Mouse (Mus musculus): ENCODE data around the gene Gm813. TPM values are rescaled to one million over a fixed set of nuclear protein-coding genes. Genes with fewer than 3 reads are reported as not detected.

Gm813 gene
- polyA plus RNA-seq, 1 experiment from 2014 or later = not detected

DNA sequence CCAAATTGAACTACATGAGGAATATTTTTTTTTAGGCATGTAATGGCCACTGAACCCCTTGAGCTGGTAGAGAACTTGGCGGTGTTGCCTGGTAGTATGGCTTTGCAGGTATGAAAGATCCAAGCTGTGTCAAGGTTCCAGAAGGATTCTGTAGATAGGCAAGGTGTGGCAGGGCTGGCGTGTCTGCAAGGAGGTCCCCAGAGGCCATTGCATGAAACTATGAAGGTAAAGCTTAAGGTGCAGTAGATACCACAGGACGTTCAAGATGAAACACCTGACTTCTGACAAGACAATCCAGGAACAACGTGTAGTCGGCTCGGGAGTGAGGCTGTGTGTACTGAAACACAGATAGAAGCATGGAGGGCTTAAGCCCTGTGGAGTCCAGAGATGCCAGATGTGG is 41.9 kb upstream of the Gm813 start:
- TF ChIP-seq CTCF (IDR thresholded peaks at IDR 0.05; ENCODE audit: low read depth) (no peak), EP300 (optimal IDR thresholded peaks at IDR 0.05) (no peak)
- no peaks in the 10 kb centered on the region for H3K9me3 ChIP-seq (ENCODE audit: control insufficient read depth, low read length)
- ATAC-seq (ENCODE audit: low FRiP score, low TSS enrichment) (no peak), DNase-seq (ENCODE audit: low spot score) (no peak)
- no peaks in the 10 kb centered on the region for H3K27me3 ChIP-seq (ENCODE audit: control insufficient read depth, insufficient read depth, low read length)
- H3K4me2 ChIP-seq (replicated peaks; ENCODE audit: low read depth) = no peak overlapping the region
- no peak overlapping the region for H3K9ac ChIP-seq (ENCODE audit: low read length)
- WGBS = 85% methylated on average over 6 of the region's 6 CpGs
- H3K4me1 ChIP-seq (replicated peaks; ENCODE audit: control insufficient read depth, insufficient read depth) = no peaks in the 10 kb centered on the region
- H3K36me3 ChIP-seq (ENCODE audit: control insufficient read depth, insufficient read depth, low read length) = no peaks in the 10 kb centered on the region
- H3K27ac ChIP-seq (replicated peaks) = no peak overlapping the region
- H3K4me3 ChIP-seq (ENCODE audit: low read depth, low read length) = no peak overlapping the region

- TF ChIP-seq EP300 (optimal IDR thresholded peaks at IDR 0.05) (no peak), CTCF (IDR thresholded peaks at IDR 0.05; ENCODE audit: low read depth) (no peak)
- H3K27me3 ChIP-seq (ENCODE audit: control insufficient read depth, insufficient read depth, low read length) = no peaks in the 10 kb centered on the region
- H3K9ac ChIP-seq (ENCODE audit: low read length) = no peak overlapping the region
- no peak for DNase-seq (ENCODE audit: low spot score)
- H3K4me1 ChIP-seq (replicated peaks; ENCODE audit: control insufficient read depth, insufficient read depth) = no peaks in the 10 kb centered on the region
- no peaks in the 10 kb centered on the region for H3K36me3 ChIP-seq (ENCODE audit: control insufficient read depth, insufficient read depth, low read length)
- no peak overlapping the region for H3K4me3 ChIP-seq (ENCODE audit: low read depth, low read length)
- no peak overlapping the region for H3K4me2 ChIP-seq (replicated peaks; ENCODE audit: low read depth)
- ATAC-seq (ENCODE audit: low FRiP score, low TSS enrichment) = no peak
- WGBS = 87% methylated on average over 4 of the region's 4 CpGs
- H3K27ac ChIP-seq (replicated peaks) = no peak overlapping the region
- H3K9me3 ChIP-seq (ENCODE audit: control insufficient read depth, low read length) = no peaks in the 10 kb centered on the region
Observed at GRCm38 (mm10) chr16:58656526-58656925, 39.7 kb upstream of the Gm813 start.

DNA sequence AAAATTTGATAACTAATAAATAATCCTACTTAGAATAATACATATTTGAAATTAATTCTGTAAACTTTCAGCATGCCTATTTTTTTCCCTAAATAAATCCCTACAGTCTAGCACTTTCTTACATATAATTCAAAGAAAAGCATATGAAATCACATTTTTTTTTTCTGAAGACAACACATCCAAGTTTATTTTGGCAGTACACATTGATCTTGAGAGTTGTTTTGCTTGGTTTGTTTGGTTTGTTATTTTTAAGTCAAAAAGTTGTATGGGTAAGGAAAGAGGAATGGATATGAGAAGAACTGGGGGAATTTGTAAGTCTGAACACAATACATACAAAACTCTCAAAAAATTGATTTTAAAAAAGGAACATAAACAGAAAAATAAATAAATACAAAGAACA is 39.0 kb upstream of the Gm813 start:
- Histone ChIP-seq H3K9ac (ENCODE audit: low read length) (no peak overlapping the region), H3K27ac (replicated peaks) (no peak overlapping the region), H3K4me1 (replicated peaks; ENCODE audit: control insufficient read depth, insufficient read depth) (no peaks in the 10 kb centered on the region), H3K4me3 (ENCODE audit: low read depth, low read length) (no peak overlapping the region), H3K9me3 (ENCODE audit: control insufficient read depth, low read length) (no peaks in the 10 kb centered on the region), H3K36me3 (ENCODE audit: control insufficient read depth, insufficient read depth, low read length) (no peaks in the 10 kb centered on the region), H3K27me3 (ENCODE audit: control insufficient read depth, insufficient read depth, low read length) (no peaks in the 10 kb centered on the region), H3K4me2 (replicated peaks; ENCODE audit: low read depth) (no peak overlapping the region)
- DNase-seq (ENCODE audit: low spot score) (no peak), ATAC-seq (ENCODE audit: low FRiP score, low TSS enrichment) (no peak)
- TF ChIP-seq CTCF (IDR thresholded peaks at IDR 0.05; ENCODE audit: low read depth) (no peak), EP300 (optimal IDR thresholded peaks at IDR 0.05) (no peak)

GRCm38 (mm10) chr16:58649979-58650378 is 33.2 kb upstream of the Gm813 start:
- WGBS = 94% methylated on average over 10 of the region's 10 CpGs
- H3K27ac ChIP-seq (replicated peaks) = no peak overlapping the region
- no peaks in the 10 kb centered on the region for H3K36me3 ChIP-seq (ENCODE audit: control insufficient read depth, insufficient read depth, low read length)
- H3K9ac ChIP-seq (ENCODE audit: low read length) = no peak overlapping the region
- no peak overlapping the region for H3K4me3 ChIP-seq (ENCODE audit: low read depth, low read length)
- no peak for TF ChIP-seq EP300 (optimal IDR thresholded peaks at IDR 0.05)
- no peak for TF ChIP-seq CTCF (IDR thresholded peaks at IDR 0.05; ENCODE audit: low read depth)
- no peaks in the 10 kb centered on the region for H3K27me3 ChIP-seq (ENCODE audit: control insufficient read depth, insufficient read depth, low read length)
- no peaks in the 10 kb centered on the region for H3K4me1 ChIP-seq (replicated peaks; ENCODE audit: control insufficient read depth, insufficient read depth)
- ATAC-seq (ENCODE audit: low FRiP score, low TSS enrichment) = no peak
- DNase-seq (ENCODE audit: low spot score) = no peak
- H3K4me2 ChIP-seq (replicated peaks; ENCODE audit: low read depth) = no peak overlapping the region
- no peaks in the 10 kb centered on the region for H3K9me3 ChIP-seq (ENCODE audit: control insufficient read depth, low read length)

- ATAC-seq (ENCODE audit: low FRiP score, low TSS enrichment) (no peak), DNase-seq (ENCODE audit: low spot score) (no peak)
- TF ChIP-seq EP300 (optimal IDR thresholded peaks at IDR 0.05) = no peak
- no peak for TF ChIP-seq CTCF (IDR thresholded peaks at IDR 0.05; ENCODE audit: low read depth)
- no peak within 1 kb of the TSS for H3K9ac ChIP-seq (ENCODE audit: low read length)
- H3K27ac ChIP-seq (replicated peaks) = no peak within 1 kb of the TSS
- no peaks in the 10 kb centered on the region for H3K9me3 ChIP-seq (ENCODE audit: control insufficient read depth, low read length)
- H3K27me3 ChIP-seq (ENCODE audit: control insufficient read depth, insufficient read depth, low read length) = no peaks in the 10 kb centered on the region
- no peaks in the 10 kb centered on the region for H3K36me3 ChIP-seq (ENCODE audit: control insufficient read depth, insufficient read depth, low read length)
- H3K4me2 ChIP-seq (replicated peaks; ENCODE audit: low read depth) = no peak within 1 kb of the TSS
- H3K4me1 ChIP-seq (replicated peaks; ENCODE audit: control insufficient read depth, insufficient read depth) = no peaks in the 10 kb centered on the region
- 57% methylated on average over 3 of the region's 3 CpGs for WGBS
- no peak within 1 kb of the TSS for H3K4me3 ChIP-seq (ENCODE audit: low read depth, low read length)
Observed at GRCm38 (mm10) chr16:58638689-58639175, 22.0 kb upstream of the Gm813 start, which contains the start of gene E330017A01Rik. Gene E330017A01Rik, minus strand, starts transcription at chr16:58638739.

DNA sequence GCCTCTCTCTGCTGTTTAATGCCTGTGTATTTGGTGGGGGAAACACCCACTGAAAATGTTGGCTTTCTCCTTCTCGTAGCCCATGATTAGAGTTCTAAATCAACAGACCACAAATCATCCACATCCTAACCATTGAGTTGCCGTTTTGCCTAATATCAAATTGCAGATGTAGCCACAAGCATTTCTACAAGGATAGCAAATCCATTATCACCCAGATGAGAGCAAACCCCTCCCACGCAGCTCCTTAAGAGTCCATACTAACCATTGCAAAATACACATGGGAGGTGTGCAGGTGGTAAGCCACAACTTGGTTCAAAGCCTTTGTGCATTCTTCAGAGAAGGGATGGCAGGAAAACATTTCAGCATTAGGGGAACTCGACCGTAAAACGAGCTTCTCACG is 21.2 kb upstream of the Gm813 start:
- no peak overlapping the region for H3K9ac ChIP-seq (ENCODE audit: low read length)
- no peak overlapping the region for H3K4me2 ChIP-seq (replicated peaks; ENCODE audit: low read depth)
- H3K36me3 ChIP-seq (ENCODE audit: control insufficient read depth, insufficient read depth, low read length) = no peaks in the 10 kb centered on the region
- no peaks in the 10 kb centered on the region for H3K9me3 ChIP-seq (ENCODE audit: control insufficient read depth, low read length)
- 80% methylated on average over 7 of the region's 7 CpGs for WGBS
- no peak overlapping the region for H3K4me3 ChIP-seq (ENCODE audit: low read depth, low read length)
- no peak overlapping the region for H3K27ac ChIP-seq (replicated peaks)
- no peaks in the 10 kb centered on the region for H3K4me1 ChIP-seq (replicated peaks; ENCODE audit: control insufficient read depth, insufficient read depth)
- ATAC-seq (ENCODE audit: low FRiP score, low TSS enrichment) (no peak), DNase-seq (ENCODE audit: low spot score) (no peak)
- TF ChIP-seq CTCF (IDR thresholded peaks at IDR 0.05; ENCODE audit: low read depth) (no peak), EP300 (optimal IDR thresholded peaks at IDR 0.05) (no peak)
- no peaks in the 10 kb centered on the region for H3K27me3 ChIP-seq (ENCODE audit: control insufficient read depth, insufficient read depth, low read length)
